Mouse (Mus musculus) CD4-positive helper T cell, adult 2 months (primary cell): ENCODE measurements at regions not wholly inside any gene's neighbourhood (a gene's known extent, or its start where the extent isn't known, plus 50 kb on each side); places are given as distances from the start of the nearest gene placed in this dataset.
A peak's percentile ranks its signal among the peaks of the same experiment; 100 is the strongest.

Experiments used
- DNase-seq: peaks from one replicate; pipeline ENCODE4 v3.0.0-alpha.2; 2012; ENCODE audit warnings: low read depth, missing footprints, low spot score

GRCm38 (mm10) chr13:117334125-117334524 is 113.2 kb upstream of the Gm17509 start:
- DNase-seq, result no peak

- no peak for DNase-seq
These were observed 113.7 kb upstream of the Gm17509 start for GRCm38 (mm10) chr13:117334539-117334938.

- DNase-seq, result no peak
These were observed 160.3 kb upstream of the Gm17509 start for GRCm38 (mm10) chr13:117381086-117381595.

- no peak for DNase-seq
These were observed 162.7 kb upstream of the Gm17509 start for GRCm38 (mm10) chr13:117383480-117384137.

- DNase-seq, result no peak
These were observed 169.4 kb upstream of the Gm17509 start for GRCm38 (mm10) chr13:117390287-117390686.

GRCm38 (mm10) chr13:117393488-117393887 is 172.6 kb upstream of the Gm17509 start:
- no peak for DNase-seq

- no peak for DNase-seq
These were observed 180.4 kb upstream of the Gm17509 start for GRCm38 (mm10) chr13:117401245-117401644.

- no peak for DNase-seq
These were observed 189.1 kb upstream of the Gm17509 start for GRCm38 (mm10) chr13:117409940-117410339.

GRCm38 (mm10) chr13:117413616-117414015 is 188.5 kb upstream of the Hcn1 start:
- no peak for DNase-seq

- DNase-seq, result no peak
These were observed 178.6 kb upstream of the Hcn1 start for GRCm38 (mm10) chr13:117423558-117423957.

- no peak for DNase-seq
These were observed 177.1 kb upstream of the Hcn1 start for GRCm38 (mm10) chr13:117425015-117425414.

- no peak for DNase-seq
These were observed 134.7 kb upstream of the Hcn1 start for GRCm38 (mm10) chr13:117467407-117467806.

- no peak for DNase-seq
These were observed 129.4 kb upstream of the Hcn1 start for GRCm38 (mm10) chr13:117472726-117473125.

- DNase-seq, result no peak
These were observed 119.5 kb upstream of the Hcn1 start for GRCm38 (mm10) chr13:117482624-117483023.

GRCm38 (mm10) chr13:117508746-117509145 is 93.4 kb upstream of the Hcn1 start:
- no peak for DNase-seq

GRCm38 (mm10) chr13:117550108-117550507 is 52.0 kb upstream of the Hcn1 start:
- DNase-seq, result peak; percentile 6
